Mouse (Mus musculus): Measurements from ENCODE around the gene Klkb1. TPM values are rescaled to one million over a fixed set of nuclear protein-coding genes. Genes with fewer than 3 reads are reported as not detected.

The Klkb1 gene
- polyA plus RNA-seq, 1 experiment from 2014 or later: not detected

Other genes starting within 250 kb of the Klkb1 start
- 0.35 TPM in 1 of 2 replicates, not detected in the other for gene Mtnr1a, start 225.7 kb downstream of the Klkb1 start, polyA plus RNA-seq (2014; fragmentation: Nextera tagmentation; extraction: Ambion mirVana)
- 0.22 TPM in 1 of 2 replicates, not detected in the other for gene F11, start 32.8 kb downstream of the Klkb1 start, polyA plus RNA-seq (2014; fragmentation: Nextera tagmentation; extraction: Ambion mirVana)
- gene Gm45753, start 13.6 kb upstream of the Klkb1 start, polyA plus RNA-seq (2014; fragmentation: Nextera tagmentation; extraction: Ambion mirVana): not detected in 2 replicates
- 2.0 and 2.1 TPM in 2 replicates for gene Cyp4v3, start 38.4 kb upstream of the Klkb1 start, polyA plus RNA-seq (2014; fragmentation: Nextera tagmentation; extraction: Ambion mirVana)
- 12.9 and 15.3 TPM in 2 replicates for gene Fam149a, start 87.4 kb upstream of the Klkb1 start, polyA plus RNA-seq (2014; fragmentation: Nextera tagmentation; extraction: Ambion mirVana)
- 1.0 and 2.1 TPM in 2 replicates for gene Tlr3, start 116.2 kb upstream of the Klkb1 start, polyA plus RNA-seq (2014; fragmentation: Nextera tagmentation; extraction: Ambion mirVana)
- gene Sorbs2, start 212.9 kb upstream of the Klkb1 start, polyA plus RNA-seq (2014; fragmentation: Nextera tagmentation; extraction: Ambion mirVana): 23.9 and 26.6 TPM in 2 replicates

Data from embryonic facial prominence, embryonic 11.5 days (tissue).